Mouse (Mus musculus) megakaryocyte progenitor cell, adult 5-6 weeks (primary cell): ENCODE measurements around the gene Sparcl1. TPM values are rescaled to one million over a fixed set of nuclear protein-coding genes. Genes with fewer than 3 reads are reported as not detected.
A peak's percentile ranks its signal among the peaks of the same experiment; 100 is the strongest.

ENCODE experiments used
- ATAC-seq: replicated peaks from 2 replicates; pipeline ENCODE4 v1.8.0; 2016; ENCODE audit warnings: mild to moderate bottlenecking, moderate TSS enrichment, inconsistent platforms; ENCODE audit not compliant: poor library complexity
- total RNA-seq, 2 experiments: library from RNA; stranded (forward) in 1 of 2; stranded (reverse) in 1 of 2; fragments of 157-497, 149-512 nt in 1 of 2; fragments of 200-1000 nt in 1 of 2; gene quantifications; 2 replicates each; pipeline versions ENCODE4 v1.2.3 to v1.2.4; 2015 to 2017

Gene Sparcl1
- total RNA-seq, 2 experiments from 2014 or later, result not detected

DNA sequence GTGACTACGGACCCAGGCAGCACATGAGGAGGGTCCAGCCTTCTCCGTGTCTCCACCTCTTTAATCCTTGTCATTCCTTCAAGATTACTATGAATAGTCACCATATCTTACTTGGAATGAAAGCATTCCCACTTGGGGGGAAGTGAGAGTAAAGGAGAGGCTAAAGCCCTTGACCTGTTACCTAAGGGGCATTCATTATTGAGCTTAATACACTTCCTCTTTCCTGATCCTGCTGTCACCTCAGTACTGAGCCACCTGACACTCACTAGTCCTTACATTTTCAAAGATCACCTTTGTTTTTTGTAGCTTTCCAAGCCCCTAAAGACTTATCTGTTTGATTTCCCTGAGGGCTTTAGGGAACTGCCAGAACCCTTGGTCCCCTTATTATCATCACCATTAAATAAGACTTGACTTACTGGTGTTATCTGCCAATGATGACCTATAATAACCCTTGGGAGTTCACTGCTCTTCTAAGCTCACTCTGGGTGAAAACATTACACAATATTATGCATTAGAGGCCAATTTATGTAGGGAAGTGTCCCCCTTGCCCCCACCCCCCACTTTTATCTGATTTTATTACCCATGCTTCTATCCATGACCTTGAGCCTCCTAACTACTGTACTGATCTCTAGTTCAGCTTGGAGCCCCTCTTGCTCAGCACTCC, 81.0 kb downstream of the Sparcl1 start:
- ATAC-seq, result peak; percentile 78

Other genes starting within 250 kb of the Sparcl1 start
- 0.71 and 2.2 TPM in 2 replicates for gene Klhl8, start 202.5 kb downstream of the Sparcl1 start, total RNA-seq (2015)
- gene Klhl8, start 202.5 kb downstream of the Sparcl1 start, total RNA-seq (2017), result 1.8 and 2.9 TPM in 2 replicates
- gene Hsd17b13, start 136.3 kb downstream of the Sparcl1 start, total RNA-seq (2015), result not detected in 2 replicates
- gene Hsd17b13, start 136.3 kb downstream of the Sparcl1 start, total RNA-seq (2017), result 0.12 TPM in 1 of 2 replicates, not detected in the other
- gene Hsd17b11, start 91.8 kb downstream of the Sparcl1 start, total RNA-seq (2015), result 76.9 and 81.8 TPM in 2 replicates
- 90.0 and 93.6 TPM in 2 replicates for gene Hsd17b11, start 91.8 kb downstream of the Sparcl1 start, total RNA-seq (2017)
- gene Nudt9, start 67.4 kb downstream of the Sparcl1 start, total RNA-seq (2015), result 26.1 and 27.6 TPM in 2 replicates
- 54.8 and 64.6 TPM in 2 replicates for gene Nudt9, start 67.4 kb downstream of the Sparcl1 start, total RNA-seq (2017)
- gene Gm17660, start 36.1 kb downstream of the Sparcl1 start, total RNA-seq (2015), result not detected in 2 replicates
- gene Gm17660, start 36.1 kb downstream of the Sparcl1 start, total RNA-seq (2017), result not detected in 2 replicates
- gene Dspp, start 57.0 kb upstream of the Sparcl1 start, total RNA-seq (2015), result not detected in 2 replicates
- not detected in 2 replicates for gene Dspp, start 57.0 kb upstream of the Sparcl1 start, total RNA-seq (2017)
- not detected in 2 replicates for gene Dmp1, start 88.9 kb upstream of the Sparcl1 start, total RNA-seq (2015)
- gene Dmp1, start 88.9 kb upstream of the Sparcl1 start, total RNA-seq (2017), result not detected in 2 replicates
- gene Ibsp, start 185.4 kb upstream of the Sparcl1 start, total RNA-seq (2015), result not detected in 2 replicates
- 0.07 TPM in 1 of 2 replicates, not detected in the other for gene Ibsp, start 185.4 kb upstream of the Sparcl1 start, total RNA-seq (2017)
- gene Mepe, start 211.6 kb upstream of the Sparcl1 start, total RNA-seq (2015), result not detected in 2 replicates
- gene Mepe, start 211.6 kb upstream of the Sparcl1 start, total RNA-seq (2017), result not detected in 2 replicates